Mouse (Mus musculus): ENCODE results near the gene Tph1. TPM values are rescaled to one million over a fixed set of nuclear protein-coding genes. Genes with fewer than 3 reads are reported as not detected.
"Not testable (repeated sequence)": the region's sequence is repeated elsewhere in the genome, so short reads cannot be mapped to it uniquely, and the experiment has no call there.

Gene Tph1
- 0.27 and 0.34 TPM in 2 replicates for polyA plus RNA-seq (2012; rRNA removed)

GRCm38 (mm10) chr7:46672160-46672672 lies at the start of gene Tph1:
Tph1 (minus strand) TSS chr7:46672537.
- no peak for DNase-seq (ENCODE audit: extremely low spot score in 1 of 2, low spot score in 1 of 2)

DNA sequence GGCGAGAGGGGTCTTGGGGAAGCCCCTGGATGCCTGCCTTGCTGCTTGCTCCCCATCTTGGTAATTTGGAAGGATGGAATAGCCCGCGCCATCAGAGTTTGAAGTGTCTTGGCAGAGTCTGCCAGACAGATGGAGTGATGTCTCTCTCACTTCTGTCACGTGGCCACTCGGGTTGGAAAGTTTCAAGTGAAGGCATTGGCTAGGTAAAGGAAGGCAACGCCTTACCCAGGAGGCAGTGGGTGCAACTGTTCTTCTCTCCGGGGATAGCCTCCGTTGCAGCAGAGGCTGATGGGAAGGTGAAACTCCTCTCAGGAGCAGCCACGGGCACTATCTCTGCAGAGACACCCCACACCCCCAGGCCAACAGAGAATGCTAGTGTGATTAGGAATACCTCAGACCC lies 48.1 kb upstream of the Tph1 start:
- DNase-seq (ENCODE audit: extremely low spot score in 1 of 2, low spot score in 1 of 2) = no peak

GRCm38 (mm10) chr7:46719526-46719925 lies 47.2 kb upstream of the Tph1 start:
- no peak for DNase-seq (ENCODE audit: extremely low spot score in 1 of 2, low spot score in 1 of 2)

- no peak for DNase-seq (ENCODE audit: extremely low spot score in 1 of 2, low spot score in 1 of 2)
These were observed 46.4 kb upstream of the Tph1 start for GRCm38 (mm10) chr7:46718591-46719270.

GRCm38 (mm10) chr7:46716897-46717296 lies 44.6 kb upstream of the Tph1 start:
- no peak for DNase-seq (ENCODE audit: extremely low spot score in 1 of 2, low spot score in 1 of 2)

DNA sequence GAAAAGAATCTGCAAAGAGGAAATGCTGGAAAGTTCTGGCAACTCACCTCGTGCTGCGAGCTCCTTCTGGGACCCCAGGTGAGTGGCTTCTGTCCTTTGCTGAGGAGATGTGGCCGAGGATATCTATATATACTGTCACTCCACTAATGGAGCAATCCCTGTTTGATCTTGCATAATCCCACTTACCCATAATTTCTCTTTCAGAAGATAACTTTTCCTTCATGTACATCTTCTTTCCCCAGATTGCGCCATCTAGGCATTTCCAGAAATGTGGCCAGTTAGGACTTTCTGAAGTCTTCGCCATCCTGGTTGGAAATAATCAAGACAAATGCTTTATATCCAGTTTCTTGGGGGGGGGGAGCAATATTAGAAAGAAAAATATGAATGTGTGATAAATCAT lies 43.3 kb upstream of the Tph1 start, which contains the start of gene Saa3:
Saa3 (minus strand) TSS at position 101 of the 400 bp plus-strand sequence.
- DNase-seq (ENCODE audit: extremely low spot score in 1 of 2, low spot score in 1 of 2) = no peak

GRCm38 (mm10) chr7:46714518-46714917 lies 42.2 kb upstream of the Tph1 start:
- DNase-seq (ENCODE audit: extremely low spot score in 1 of 2, low spot score in 1 of 2) = peak in 1 of 2 experiments; percentile 81

GRCm38 (mm10) chr7:46712250-46712649 lies 39.9 kb upstream of the Tph1 start:
- no peak for DNase-seq (ENCODE audit: extremely low spot score in 1 of 2, low spot score in 1 of 2)

DNA sequence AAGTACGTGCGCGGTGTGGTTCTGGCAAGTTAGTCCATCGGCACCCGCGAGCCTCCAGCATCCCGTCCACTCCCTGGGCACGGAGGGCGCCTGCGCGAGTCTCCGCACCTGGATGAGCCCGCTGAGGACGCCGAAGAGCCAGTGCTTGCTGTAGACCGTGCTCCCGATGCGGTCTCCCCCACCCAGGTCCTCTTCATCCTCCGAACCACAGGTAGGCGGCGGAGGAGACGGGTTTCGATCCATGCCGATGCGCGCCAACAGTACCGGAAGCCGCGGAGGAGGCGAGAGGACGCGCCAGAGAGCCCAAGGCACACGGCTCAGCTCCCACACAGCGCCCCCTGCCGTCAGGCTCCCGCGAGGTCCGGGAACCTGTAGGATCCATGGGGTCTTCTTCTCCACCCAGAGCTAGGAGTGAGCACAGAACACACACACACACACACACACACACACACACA lies 38.1 kb upstream of the Tph1 start, which contains the start of gene Saal1:
Saal1 (minus strand) TSS at position 291 of the 455 bp plus-strand sequence.
- DNase-seq (ENCODE audit: extremely low spot score in 1 of 2, low spot score in 1 of 2) = peak; percentile 49 to 86

- DNase-seq (ENCODE audit: extremely low spot score in 1 of 2, low spot score in 1 of 2) = no peak
These were observed 28.2 kb upstream of the Tph1 start for GRCm38 (mm10) chr7:46700521-46701025.

- no peak for DNase-seq (ENCODE audit: extremely low spot score in 1 of 2, low spot score in 1 of 2)
These were observed 24.4 kb upstream of the Tph1 start for GRCm38 (mm10) chr7:46696754-46697153.

- no peak for DNase-seq (ENCODE audit: extremely low spot score in 1 of 2, low spot score in 1 of 2)
These were observed 14.5 kb upstream of the Tph1 start for GRCm38 (mm10) chr7:46686827-46687226.

- DNase-seq (ENCODE audit: extremely low spot score in 1 of 2, low spot score in 1 of 2) = no peak
These were observed 8.4 kb upstream of the Tph1 start for GRCm38 (mm10) chr7:46680732-46681131.

- not testable (repeated sequence) for DNase-seq (ENCODE audit: extremely low spot score in 1 of 2, low spot score in 1 of 2)
These were observed 6.7 kb upstream of the Tph1 start for GRCm38 (mm10) chr7:46679044-46679443.

DNA sequence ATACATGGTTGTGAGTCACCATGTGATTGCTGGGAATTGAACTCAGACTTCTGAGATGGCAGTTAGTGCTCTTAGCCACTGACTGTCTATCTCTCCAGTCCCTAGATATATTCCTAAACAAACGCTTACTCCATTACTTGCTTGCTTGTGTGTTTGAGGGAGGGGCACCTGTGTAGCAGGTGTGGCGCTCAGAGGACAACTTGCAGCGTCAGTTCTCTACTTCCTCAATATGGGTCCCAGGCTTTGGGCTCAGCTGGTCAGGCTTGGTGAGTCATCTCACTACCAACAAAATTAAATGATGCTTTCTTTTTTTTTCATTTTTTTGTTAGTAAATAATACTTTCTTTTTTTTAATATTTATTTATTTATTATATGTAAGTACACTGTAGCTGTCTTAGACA lies 6.1 kb upstream of the Tph1 start:
- no peak for DNase-seq (ENCODE audit: extremely low spot score in 1 of 2, low spot score in 1 of 2)

- DNase-seq (ENCODE audit: extremely low spot score in 1 of 2, low spot score in 1 of 2) = no peak
These were observed 4.5 kb upstream of the Tph1 start for GRCm38 (mm10) chr7:46676808-46677360.

DNA sequence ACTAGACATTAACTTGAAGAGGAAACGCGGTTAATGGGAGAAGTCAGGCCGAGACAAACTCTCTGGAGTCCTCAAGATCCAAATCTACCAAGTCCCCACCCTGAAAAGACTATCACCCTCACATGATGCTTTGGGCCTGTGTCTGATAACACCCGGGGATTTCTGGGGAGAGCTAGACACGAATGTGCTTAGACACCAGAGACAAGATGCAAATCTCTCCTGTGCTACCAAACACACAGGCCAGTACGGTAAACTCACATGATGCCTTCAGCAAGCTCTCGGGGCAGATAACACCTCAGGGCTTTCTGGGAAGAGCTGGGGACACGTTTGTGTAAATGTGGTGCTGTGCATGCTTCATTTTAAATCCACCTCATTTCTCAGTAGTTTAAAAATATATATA lies 3.5 kb upstream of the Tph1 start:
- DNase-seq (ENCODE audit: extremely low spot score in 1 of 2, low spot score in 1 of 2) = no peak

GRCm38 (mm10) chr7:46675061-46675460 lies 2.7 kb upstream of the Tph1 start:
- no peak for DNase-seq (ENCODE audit: extremely low spot score in 1 of 2, low spot score in 1 of 2)

DNA sequence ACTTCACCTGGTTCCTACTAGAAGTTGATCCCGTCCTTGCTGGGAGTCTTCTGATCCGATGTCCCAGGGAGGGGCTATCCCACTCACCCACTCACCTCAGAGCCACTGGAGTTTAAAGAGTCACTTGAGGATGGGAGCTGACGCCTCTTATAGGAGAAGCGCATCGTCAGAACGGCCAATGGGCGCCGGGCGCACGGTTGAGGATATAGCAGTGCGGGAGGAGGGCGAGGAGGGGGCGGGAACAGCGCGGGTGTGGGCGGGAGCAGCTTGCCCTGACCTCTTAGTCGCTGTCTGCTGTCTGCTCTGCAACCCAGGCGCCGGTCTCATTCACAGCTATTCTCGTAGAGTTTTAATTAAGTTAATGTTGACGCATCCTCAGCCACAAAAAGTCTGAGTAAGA lies 5.1 kb downstream of the Tph1 start:
- no peak for DNase-seq (ENCODE audit: extremely low spot score in 1 of 2, low spot score in 1 of 2)

DNA sequence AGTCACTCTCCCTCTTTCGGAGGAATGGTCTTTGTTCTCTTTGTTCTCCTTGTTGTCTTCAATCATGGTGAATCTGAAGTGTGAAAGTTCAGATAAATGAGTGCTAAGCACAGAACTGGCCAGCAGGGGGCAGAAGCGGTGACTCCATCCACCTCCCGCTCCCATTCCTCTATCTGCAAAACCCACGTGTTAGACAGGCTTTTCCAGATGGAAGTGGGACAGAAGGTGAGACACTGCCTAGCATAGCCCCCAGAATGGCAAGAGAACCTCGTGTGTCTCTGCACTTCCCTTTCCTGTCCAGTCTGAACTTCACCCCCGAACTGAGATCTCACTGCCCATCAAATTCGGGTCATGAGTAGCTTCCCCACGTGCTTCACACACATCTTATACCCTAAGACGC lies 7.1 kb downstream of the Tph1 start:
- no peak for DNase-seq (ENCODE audit: extremely low spot score in 1 of 2, low spot score in 1 of 2)

- no peak for DNase-seq (ENCODE audit: extremely low spot score in 1 of 2, low spot score in 1 of 2)
These were observed 10.7 kb downstream of the Tph1 start for GRCm38 (mm10) chr7:46661591-46662090.

DNA sequence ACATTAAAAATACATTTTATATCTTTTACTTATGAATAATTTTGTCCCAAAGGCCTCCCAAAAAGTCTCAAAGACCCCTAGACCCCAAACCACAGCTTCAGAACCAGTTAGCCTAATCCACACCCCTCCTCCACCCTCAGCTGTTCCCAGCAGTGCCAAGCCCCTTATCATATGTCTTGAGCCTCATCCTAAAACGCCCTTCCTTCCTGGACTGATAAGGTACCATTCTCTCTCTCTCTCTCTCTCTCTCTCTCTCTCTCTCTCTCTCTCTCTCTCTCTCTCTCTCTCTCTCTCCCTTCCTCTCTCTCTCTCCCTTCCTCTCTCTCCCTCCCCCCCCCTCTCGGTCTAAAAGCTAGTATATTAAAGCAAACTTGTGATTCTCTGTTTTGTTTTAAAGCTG lies 20.1 kb downstream of the Tph1 start:
- no peak for DNase-seq (ENCODE audit: extremely low spot score in 1 of 2, low spot score in 1 of 2)

All from frontal cortex, adult 2 months (tissue).